Mouse (Mus musculus) leukemia stem cell, adult 10-12 weeks (primary cell): ENCODE results near the gene Xrcc6. TPM values are rescaled to one million over a fixed set of nuclear protein-coding genes. Genes with fewer than 3 reads are reported as not detected.

ENCODE experiments used
- polyA plus RNA-seq: library from polyadenylated mRNA; stranded (reverse); fragments of >175 nt; gene quantifications from 2 replicates; pipeline ENCODE4 v1.2.3, GENCODE M21; 2012; ENCODE audit warnings: low replicate concordance

Xrcc6 gene
- polyA plus RNA-seq: 4.7 and 11.7 TPM in 2 replicates

GRCm38 (mm10) chr15:81987646-81988045 is at the start of gene Xrcc6:
Gene Xrcc6 (plus strand): TSS chr15:81987835.

GRCm38 (mm10) chr15:81960171-81961077 is 27.2 kb upstream of the Xrcc6 start, which contains the start of gene Pmm1:
Gene Pmm1 (minus strand): TSS chr15:81960930.

DNA sequence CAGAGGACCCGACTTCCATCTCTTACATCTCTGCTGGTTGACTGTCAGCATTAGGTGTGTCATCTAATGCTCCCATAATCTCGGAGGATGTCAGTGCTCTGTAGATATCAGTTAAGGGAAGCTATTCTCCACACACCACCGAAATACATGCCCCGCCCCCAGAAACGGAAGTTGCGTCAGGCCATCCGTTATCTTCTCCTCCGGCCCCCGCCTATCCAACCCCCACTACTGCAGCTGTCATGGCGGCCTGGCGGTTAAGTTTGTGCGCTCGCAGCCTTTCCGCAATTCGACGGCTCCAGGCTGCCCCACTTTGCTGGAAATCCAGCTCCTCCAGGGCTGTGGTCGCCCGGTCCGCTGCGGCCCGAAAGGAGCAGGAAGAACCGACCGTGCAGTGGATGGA is 7.3 kb upstream of the Xrcc6 start, which contains the start of gene 1700029P11Rik:
1700029P11Rik (plus strand) TSS at position 220 of the 400 bp plus-strand sequence.

DNA sequence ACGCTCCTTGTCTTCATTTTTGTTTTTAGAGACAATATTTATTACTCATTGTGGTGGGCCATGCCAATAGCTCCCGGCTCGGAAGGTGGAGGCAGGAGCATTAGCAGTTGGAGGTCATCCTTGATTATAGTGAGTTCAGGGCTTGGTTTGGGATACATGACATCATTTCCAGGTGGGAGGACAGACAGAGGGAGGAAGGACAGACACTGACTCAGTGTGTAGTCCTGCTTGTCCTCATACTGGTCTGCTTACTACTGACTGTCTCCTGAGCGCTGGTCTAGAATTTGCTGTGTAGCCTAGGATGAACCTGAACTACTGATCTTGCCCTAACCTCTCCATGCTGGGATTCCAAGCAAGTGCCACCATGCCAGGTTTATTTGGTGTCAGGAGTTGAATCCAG is 46.1 kb downstream of the Xrcc6 start, which contains the start of gene Desi1:
Desi1 (minus strand) TSS at position 101 of the 400 bp plus-strand sequence.

DNA sequence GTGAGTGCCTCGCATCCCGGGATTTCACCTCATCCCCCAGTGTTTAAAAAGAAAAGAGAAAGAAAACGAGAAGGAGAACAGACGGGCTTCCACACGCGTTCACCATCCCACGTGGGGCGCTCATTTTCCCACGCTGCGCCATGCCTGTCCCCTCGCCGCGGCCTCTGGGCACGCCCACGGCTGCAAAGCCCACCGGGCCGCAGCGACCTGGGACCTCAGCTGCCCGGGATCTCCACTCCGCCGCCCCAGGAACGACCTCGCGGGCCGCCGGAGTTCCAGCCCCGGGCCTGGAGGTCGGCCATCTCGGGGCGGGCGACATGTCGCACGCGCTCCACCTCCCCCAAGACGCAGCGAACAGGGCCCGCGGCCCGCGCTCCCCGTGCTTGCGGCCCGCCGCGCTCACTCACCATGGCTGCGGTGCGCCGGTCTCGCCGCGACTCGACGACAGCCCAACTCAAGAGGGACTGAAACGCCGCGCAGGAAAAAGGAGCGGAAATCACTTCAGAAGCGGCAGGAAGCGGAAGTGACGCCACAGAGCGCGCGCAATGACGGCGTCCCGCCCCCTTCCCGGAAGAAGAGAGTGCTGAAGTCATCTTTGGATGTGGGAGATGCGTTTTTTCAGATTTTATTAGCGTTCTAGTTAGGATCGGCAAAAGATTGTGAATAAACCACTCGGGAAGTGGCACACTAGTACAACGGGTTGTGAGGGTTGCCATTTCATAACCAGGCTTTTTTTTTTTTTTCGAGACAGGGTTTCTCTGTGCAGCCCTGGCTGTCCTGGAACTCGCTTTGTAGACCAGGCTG is 59.6 kb downstream of the Xrcc6 start, which contains the start of gene Snu13:
Snu13 (minus strand) TSS at position 519 of the 804 bp plus-strand sequence.

DNA sequence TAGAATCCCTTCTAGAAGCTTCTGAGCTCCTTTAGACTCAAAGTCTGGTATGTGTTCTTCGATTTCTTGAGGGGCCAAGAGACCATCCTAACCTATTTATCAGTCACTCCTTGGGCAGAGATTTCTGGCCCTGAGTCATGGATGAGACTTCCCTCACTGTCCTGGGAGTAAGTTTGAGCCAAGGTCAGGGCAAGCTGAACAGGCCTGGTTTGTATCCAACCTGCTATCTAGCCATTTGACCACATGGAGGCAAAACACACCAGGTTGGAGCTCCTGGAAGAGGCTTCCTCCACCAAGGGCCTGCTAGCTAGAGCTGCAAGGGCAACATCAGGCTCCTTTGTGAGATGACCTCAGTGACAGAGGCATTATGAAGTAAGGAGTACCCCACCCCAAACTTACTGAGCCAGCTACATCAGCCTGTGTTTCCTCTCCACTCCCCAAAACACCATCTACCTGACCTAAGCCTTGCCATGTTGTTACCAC is 71.1 kb downstream of the Xrcc6 start, which contains the start of gene 4930407I10Rik:
4930407I10Rik (plus strand) TSS at position 433 of the 483 bp plus-strand sequence.

GRCm38 (mm10) chr15:82069898-82070297 is 82.3 kb downstream of the Xrcc6 start, which contains the start of gene Mei1:
Gene Mei1 (plus strand): TSS chr15:82069996.

Other genes starting within 250 kb of the Xrcc6 start
- 57.6 and 58.2 TPM in 2 replicates for gene Zc3h7b, start 242.8 kb upstream of the Xrcc6 start, polyA plus RNA-seq
- gene Rangap1, start 242.3 kb upstream of the Xrcc6 start, polyA plus RNA-seq: 503 and 523 TPM in 2 replicates
- 11.4 and 65.8 TPM in 2 replicates for gene Tef, start 185.4 kb upstream of the Xrcc6 start, polyA plus RNA-seq
- 81.3 and 104 TPM in 2 replicates for gene Tob2, start 129.0 kb upstream of the Xrcc6 start, polyA plus RNA-seq
- 4.9 and 15.2 TPM in 2 replicates for gene Phf5a, start 115.9 kb upstream of the Xrcc6 start, polyA plus RNA-seq
- 159 and 185 TPM in 2 replicates for gene Aco2, start 115.5 kb upstream of the Xrcc6 start, polyA plus RNA-seq
- gene Polr3h, start 61.6 kb upstream of the Xrcc6 start, polyA plus RNA-seq: 79.7 and 137 TPM in 2 replicates
- gene Csdc2, start 51.1 kb upstream of the Xrcc6 start, polyA plus RNA-seq: 0.75 and 1.6 TPM in 2 replicates
- gene Pmm1, start 26.9 kb upstream of the Xrcc6 start, polyA plus RNA-seq: 126 and 148 TPM in 2 replicates
- gene 1700029P11Rik, start 7.3 kb upstream of the Xrcc6 start, polyA plus RNA-seq: not detected in 2 replicates
- gene Desi1, start 46.0 kb downstream of the Xrcc6 start, polyA plus RNA-seq: 67.1 and 216 TPM in 2 replicates
- 6.4 and 229 TPM in 2 replicates for gene Snu13, start 59.8 kb downstream of the Xrcc6 start, polyA plus RNA-seq
- not detected in 2 replicates for gene 4930407I10Rik, start 71.3 kb downstream of the Xrcc6 start, polyA plus RNA-seq
- gene Mei1, start 82.2 kb downstream of the Xrcc6 start, polyA plus RNA-seq: not detected in 2 replicates
- gene Ccdc134, start 140.1 kb downstream of the Xrcc6 start, polyA plus RNA-seq: 3.6 and 19.0 TPM in 2 replicates
- gene Srebf2, start 159.3 kb downstream of the Xrcc6 start, polyA plus RNA-seq: 411 and 741 TPM in 2 replicates
- gene Shisa8, start 225.0 kb downstream of the Xrcc6 start, polyA plus RNA-seq: 3.5 and 9.3 TPM in 2 replicates
- 51.6 and 117 TPM in 2 replicates for gene Tnfrsf13c, start 236.5 kb downstream of the Xrcc6 start, polyA plus RNA-seq